Comparison of ENCODE assay signal across 12 mouse cellular contexts in genomic region chr5:38275771-38276170, GRCm38 (mm10). TPM values are rescaled to one million over a fixed set of nuclear protein-coding genes. Genes with fewer than 3 reads are reported as not detected.
DNase-seq lines count a peak whose midpoint lies in the region; ATAC-seq and TF ChIP-seq lines count a peak whose summit lies in the region.
"Had no signal": no experiment of that assay in that cellular context is flagged by ENCODE, and none has a peak within 500 bp of the region (broad histone marks: within the 10 kb centered on the region; RNA-seq: fewer than 3 reads in every experiment).

Otop1 (plus strand) TSS chr5:38275972.

- H3K27ac ChIP-seq in lung, embryonic 15.5 days: no peak within 1 kb of the TSS
- H3K27ac ChIP-seq in embryonic facial prominence, embryonic 15.5 days (replicated peaks): no peak within 1 kb of the TSS
- H3K27ac ChIP-seq in limb, embryonic 12.5 days: no peak within 1 kb of the TSS
- no peak within 1 kb of the TSS for H3K27ac ChIP-seq in stomach, postnatal 0 days (replicated peaks)
- H3K27ac ChIP-seq: liver, embryonic 13.5 days had no signal

- 2% methylated on average over 4 of the region's 4 CpGs for WGBS in lung, embryonic 15.5 days
- WGBS in lung, adult 2 months: 12% methylated on average over 4 of the region's 4 CpGs
- 9% methylated on average over 4 of the region's 4 CpGs for WGBS in embryonic facial prominence, embryonic 15.5 days
- 8% methylated on average over 4 of the region's 4 CpGs for WGBS in limb, embryonic 12.5 days
- 18% methylated on average over 4 of the region's 4 CpGs for whole genome bisulfite sequencing in stomach, postnatal 0 days

- 0 out of 2 replicates have a peak, but pooled peaks cover 8% of the 10 kb centered on the region for H3K4me1 ChIP-seq in lung, embryonic 15.5 days
- H3K4me1 ChIP-seq in lung, adult 2 months (ENCODE audit: control insufficient read depth, insufficient read depth, low read length): no peaks in the 10 kb centered on the region
- H3K4me1 ChIP-seq in embryonic facial prominence, embryonic 15.5 days: peaks cover 20% of the 10 kb centered on the region
- peaks cover 17% of the 10 kb centered on the region for H3K4me1 ChIP-seq in limb, embryonic 12.5 days (replicated peaks)
- H3K4me1 ChIP-seq in stomach, postnatal 0 days (replicated peaks; ENCODE audit: control insufficient read depth, insufficient read depth): no peaks in the 10 kb centered on the region
- H3K4me1 ChIP-seq: liver, embryonic 13.5 days had no signal

- H3K9me3 ChIP-seq in lung, embryonic 15.5 days: no peaks in the 10 kb centered on the region
- H3K9me3 ChIP-seq in embryonic facial prominence, embryonic 15.5 days (replicated peaks): no peaks in the 10 kb centered on the region
- no peaks in the 10 kb centered on the region for H3K9me3 ChIP-seq in limb, embryonic 12.5 days
- H3K9me3 ChIP-seq in stomach, postnatal 0 days (ENCODE audit: control insufficient read depth, low read length): no peaks in the 10 kb centered on the region
- H3K9me3 ChIP-seq: liver, embryonic 13.5 days had no signal

- peak within 1 kb of the TSS; percentile 8; the same call in 1 of the 2 replicates for H3K4me3 ChIP-seq in lung, embryonic 15.5 days
- H3K4me3 ChIP-seq in lung, adult 2 months (replicated peaks; ENCODE audit: extremely low read depth, low read depth, low read length): no peak within 1 kb of the TSS
- peak within 1 kb of the TSS; percentile 32; the same call in 1 of the 2 replicates for H3K4me3 ChIP-seq in embryonic facial prominence, embryonic 15.5 days (replicated peaks)
- peak within 1 kb of the TSS; percentile 39 for H3K4me3 ChIP-seq in limb, embryonic 12.5 days (replicated peaks)
- H3K4me3 ChIP-seq in stomach, postnatal 0 days (ENCODE audit: low read depth, low read length): peak within 1 kb of the TSS; percentile 21; the same call in 1 of the 2 replicates

- TF ChIP-seq POLR2A in lung, adult 2 months (IDR thresholded peaks at IDR 0.05; ENCODE audit: borderline replicate concordance, extremely low read depth, low read depth, low read length): no peak

- no peak for TF ChIP-seq EP300 in stomach, postnatal 0 days (optimal IDR thresholded peaks at IDR 0.05)

- TF ChIP-seq CTCF in lung, adult 2 months (IDR thresholded peaks at IDR 0.05; ENCODE audit: insufficient read depth, low read length): no peak
- TF ChIP-seq CTCF in stomach, postnatal 0 days (IDR thresholded peaks at IDR 0.05; ENCODE audit: low read depth): no peak

- peaks cover 61% of the 10 kb centered on the region for H3K27me3 ChIP-seq in lung, embryonic 15.5 days
- peaks cover 65% of the 10 kb centered on the region for H3K27me3 ChIP-seq in embryonic facial prominence, embryonic 15.5 days
- H3K27me3 ChIP-seq in limb, embryonic 12.5 days: peaks cover 68% of the 10 kb centered on the region
- H3K27me3 ChIP-seq in stomach, postnatal 0 days (ENCODE audit: control insufficient read depth, insufficient read depth, low read length): peaks cover 8% of the 10 kb centered on the region; the same call in 1 of the 2 replicates

- peaks cover 9% of the 10 kb centered on the region; the same call in 1 of the 2 replicates for H3K36me3 ChIP-seq in lung, embryonic 15.5 days
- H3K36me3 ChIP-seq in embryonic facial prominence, embryonic 15.5 days: 0 out of 2 replicates have a peak, but pooled peaks cover 9% of the 10 kb centered on the region
- peaks cover 10% of the 10 kb centered on the region for H3K36me3 ChIP-seq in limb, embryonic 12.5 days
- H3K36me3 ChIP-seq in stomach, postnatal 0 days (ENCODE audit: control insufficient read depth, insufficient read depth, low read length): peaks cover 5% of the 10 kb centered on the region

- H3K4me2 ChIP-seq in lung, embryonic 15.5 days: no peak within 1 kb of the TSS
- peak within 1 kb of the TSS; percentile 52; the same call in 1 of the 2 replicates for H3K4me2 ChIP-seq in embryonic facial prominence, embryonic 15.5 days (replicated peaks)
- peak within 1 kb of the TSS; percentile 56 for H3K4me2 ChIP-seq in limb, embryonic 12.5 days
- H3K4me2 ChIP-seq in stomach, postnatal 0 days (replicated peaks; ENCODE audit: low read depth): no peak within 1 kb of the TSS
- H3K4me2 ChIP-seq: liver, embryonic 13.5 days had no signal

- H3K9ac ChIP-seq in lung, embryonic 15.5 days: no peak within 1 kb of the TSS
- H3K9ac ChIP-seq in embryonic facial prominence, embryonic 15.5 days: no peak within 1 kb of the TSS
- H3K9ac ChIP-seq in limb, embryonic 12.5 days (replicated peaks): no peak within 1 kb of the TSS
- H3K9ac ChIP-seq in stomach, postnatal 0 days (ENCODE audit: low read length): no peak within 1 kb of the TSS
- H3K9ac ChIP-seq: liver, embryonic 13.5 days had no signal

- ATAC-seq in lung, embryonic 15.5 days (ENCODE audit: borderline replicate concordance, extremely low read depth, low FRiP score, low TSS enrichment): no peak
- no peak for ATAC-seq in embryonic facial prominence, embryonic 15.5 days (ENCODE audit: insufficient number of reproducible peaks, low FRiP score, low TSS enrichment, low read depth)
- no peak for ATAC-seq in limb, embryonic 12.5 days (ENCODE audit: insufficient number of reproducible peaks, insufficient read depth, low FRiP score, low TSS enrichment, low read depth)
- no peak for ATAC-seq in stomach, postnatal 0 days (ENCODE audit: low FRiP score, low TSS enrichment)

- DNase-seq in lung, adult 2 months: no peak
- no peak for DNase-seq in stomach, postnatal 0 days (ENCODE audit: low spot score)
- DNase-seq in cerebellum, postnatal 14 days: no peak
- no peak for DNase-seq in spleen, postnatal 10 days (ENCODE audit: low spot score in 2 of 2)
- no peak for DNase-seq in layer of hippocampus, adult 8-10 months (ENCODE audit: low spot score in 2 of 2)
- DNase-seq: cerebellum, adult 11-12 months; kidney, postnatal 25 days; liver, embryonic 13.5 days had no signal

RNA-seq across cellular contexts. Expression of gene Otop1, which starts in this region (rescaled TPM):
- not detected in 2 replicates for polyA plus RNA-seq in lung, embryonic 15.5 days (2015; fragmentation: Nextera tagmentation; extraction: Ambion mirVana)
- 0.85 and 3.1 TPM in 2 replicates for polyA plus RNA-seq in lung, adult 2 months (2012; rRNA removed)
- polyA plus RNA-seq in embryonic facial prominence, embryonic 15.5 days (2015; fragmentation: Nextera tagmentation; extraction: Ambion mirVana): not detected in 2 replicates
- 0.13 TPM in 1 of 2 replicates, not detected in the other for polyA plus RNA-seq in limb, embryonic 12.5 days (2016; fragmentation: Nextera tagmentation; extraction: Ambion mirVana)
- polyA plus RNA-seq in stomach, postnatal 0 days (2015; fragmentation: Nextera tagmentation; extraction: Ambion mirVana): 0.05 TPM in 1 of 2 replicates, not detected in the other
- not detected for total RNA-seq in layer of hippocampus, adult 8-10 months (2022)
- total RNA-seq: neutrophil, adult 5-6 weeks had no signal

Comparison
In these comparisons a context has a peak if more than half of its experiments do, and no peak if none do; other contexts are left out.
1. H3K4me2 ChIP-seq: peak in embryonic facial prominence, embryonic 15.5 days (single experiment) and limb, embryonic 12.5 days (single experiment); none in lung, embryonic 15.5 days (single experiment) and stomach, postnatal 0 days (single experiment).